8 mouse cellular contexts compared by ENCODE assay signal in the genomic region with DNA sequence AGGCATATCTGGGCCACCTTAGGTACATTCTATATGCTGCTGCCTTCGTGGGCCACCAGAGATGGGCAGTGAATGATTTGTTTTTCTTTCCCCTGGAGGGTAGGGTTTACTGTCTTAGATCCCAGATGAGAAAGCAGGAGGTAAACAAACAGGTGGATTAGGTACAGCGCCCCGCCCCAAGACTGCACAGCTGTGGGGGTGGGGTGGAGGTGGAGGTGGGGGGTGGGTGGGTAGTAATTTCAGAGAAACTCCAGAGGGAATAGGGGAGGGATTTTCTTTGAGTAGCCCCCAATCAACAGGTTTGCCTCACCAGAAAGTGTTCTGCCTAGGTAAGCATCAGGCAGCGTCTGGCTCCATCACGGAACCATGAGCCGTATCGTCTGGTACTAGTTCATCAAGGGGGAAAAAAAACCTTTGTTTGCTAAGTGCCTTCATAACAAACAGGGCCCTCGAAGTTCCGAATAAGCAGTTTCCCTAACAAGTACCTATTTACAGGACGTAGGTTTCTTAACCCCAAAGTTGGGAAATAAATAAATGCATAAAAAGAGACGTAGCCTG. TPM values are rescaled to one million over a fixed set of nuclear protein-coding genes. Genes with fewer than 3 reads are reported as not detected.
DNase-seq lines count a peak whose midpoint lies in the region; ATAC-seq lines count a peak whose summit lies in the region.

No protein-coding gene starts in this region.

- no peak for ATAC-seq in liver, embryonic 11.5 days (replicated peaks; ENCODE audit: low FRiP score)
- no peak for ATAC-seq in liver, embryonic 12.5 days
- peak; percentile 60; the same call in 1 of the 2 replicates for ATAC-seq in embryonic facial prominence, embryonic 14.5 days (ENCODE audit: low read depth)
- ATAC-seq in kidney, embryonic 15.5 days (replicated peaks; ENCODE audit: low FRiP score): peak; percentile 26
- peak; percentile 4; the same call in 1 of the 2 replicates for ATAC-seq in neural tube, embryonic 14.5 days (ENCODE audit: low read depth)
- ATAC-seq in monocyte, adult 5-6 weeks (replicated peaks; ENCODE audit: insufficient number of reproducible peaks, low FRiP score, low TSS enrichment, poor library complexity, severe bottlenecking): no peak

- no peak overlapping the region for H3K27ac ChIP-seq in liver, embryonic 11.5 days (ENCODE audit: low read depth, low read length)
- H3K27ac ChIP-seq in liver, embryonic 12.5 days: no peak overlapping the region
- H3K27ac ChIP-seq in embryonic facial prominence, embryonic 14.5 days (replicated peaks; ENCODE audit: low read depth, low read length): no peak overlapping the region
- peak overlapping the region; percentile 66; the same call in 1 of the 2 replicates for H3K27ac ChIP-seq in kidney, embryonic 15.5 days
- no peak overlapping the region for H3K27ac ChIP-seq in neural tube, embryonic 14.5 days (ENCODE audit: low read depth, low read length)

- intact Hi-C loops in left cerebral cortex, postnatal 36 days (cut with DNase I): no loop called here

- no peak overlapping the region for H3K4me3 ChIP-seq in liver, embryonic 11.5 days (ENCODE audit: low read depth, low read length)
- H3K4me3 ChIP-seq in liver, embryonic 12.5 days: no peak overlapping the region
- peak overlapping the region; percentile 76 for H3K4me3 ChIP-seq in embryonic facial prominence, embryonic 14.5 days (ENCODE audit: low read depth, low read length)
- H3K4me3 ChIP-seq in kidney, embryonic 15.5 days (replicated peaks): peak overlapping the region; percentile 60
- peak overlapping the region; percentile 80 for H3K4me3 ChIP-seq in neural tube, embryonic 14.5 days (ENCODE audit: low read depth, low read length)

- H3K27me3 ChIP-seq in liver, embryonic 11.5 days (replicated peaks; ENCODE audit: control insufficient read depth, insufficient read depth, low read length): peaks cover 32% of the 10 kb centered on the region
- H3K27me3 ChIP-seq in liver, embryonic 12.5 days (replicated peaks): peaks cover 45% of the 10 kb centered on the region
- H3K27me3 ChIP-seq in embryonic facial prominence, embryonic 14.5 days (replicated peaks; ENCODE audit: control insufficient read depth, insufficient read depth, low read length): peaks cover 17% of the 10 kb centered on the region
- peaks cover 22% of the 10 kb centered on the region for H3K27me3 ChIP-seq in kidney, embryonic 15.5 days
- H3K27me3 ChIP-seq in neural tube, embryonic 14.5 days (ENCODE audit: control insufficient read depth, insufficient read depth, low read length): no peaks in the 10 kb centered on the region

- H3K4me2 ChIP-seq in liver, embryonic 11.5 days: peak overlapping the region; percentile 91; the same call in 1 of the 2 replicates
- H3K4me2 ChIP-seq in liver, embryonic 12.5 days: no peak overlapping the region
- H3K4me2 ChIP-seq in embryonic facial prominence, embryonic 14.5 days (ENCODE audit: low read depth, low read length): peak overlapping the region; percentile 92
- H3K4me2 ChIP-seq in kidney, embryonic 15.5 days: peak overlapping the region; percentile 81
- peak overlapping the region; percentile 93 for H3K4me2 ChIP-seq in neural tube, embryonic 14.5 days (ENCODE audit: low read depth, low read length)

- H3K9ac ChIP-seq in liver, embryonic 11.5 days (ENCODE audit: low read depth, low read length): no peak overlapping the region
- no peak overlapping the region for H3K9ac ChIP-seq in liver, embryonic 12.5 days
- peak overlapping the region; percentile 75; the same call in 1 of the 2 replicates for H3K9ac ChIP-seq in embryonic facial prominence, embryonic 14.5 days (ENCODE audit: low read depth, low read length)
- H3K9ac ChIP-seq in kidney, embryonic 15.5 days: no peak overlapping the region
- peak overlapping the region; percentile 89; the same call in 1 of the 2 replicates for H3K9ac ChIP-seq in neural tube, embryonic 14.5 days (replicated peaks; ENCODE audit: low read depth, low read length)

- no peak for DNase-seq in liver, embryonic 11.5 days (ENCODE audit: low spot score)
- no peak for DNase-seq in embryonic facial prominence, embryonic 14.5 days (ENCODE audit: low spot score)
- no peak for DNase-seq in gastrocnemius, adult 8-10 months (ENCODE audit: low spot score in 2 of 2)
- no peak for DNase-seq in left cerebral cortex, postnatal 36 days (ENCODE audit: low spot score in 2 of 2)

- no peaks in the 10 kb centered on the region for H3K9me3 ChIP-seq in liver, embryonic 11.5 days (ENCODE audit: control insufficient read depth, low read length)
- H3K9me3 ChIP-seq in liver, embryonic 12.5 days (replicated peaks): no peaks in the 10 kb centered on the region
- H3K9me3 ChIP-seq in embryonic facial prominence, embryonic 14.5 days (ENCODE audit: control insufficient read depth, low read length): no peaks in the 10 kb centered on the region
- no peaks in the 10 kb centered on the region for H3K9me3 ChIP-seq in kidney, embryonic 15.5 days (replicated peaks)
- no peaks in the 10 kb centered on the region for H3K9me3 ChIP-seq in neural tube, embryonic 14.5 days (ENCODE audit: control insufficient read depth, low read length)

- no peaks in the 10 kb centered on the region for H3K4me1 ChIP-seq in liver, embryonic 11.5 days (replicated peaks; ENCODE audit: control insufficient read depth, insufficient read depth, low read length)
- H3K4me1 ChIP-seq in liver, embryonic 12.5 days: peaks cover 12% of the 10 kb centered on the region
- peaks cover 5% of the 10 kb centered on the region; the same call in 1 of the 2 replicates for H3K4me1 ChIP-seq in embryonic facial prominence, embryonic 14.5 days (ENCODE audit: control insufficient read depth, insufficient read depth, low read length)
- peaks cover 11% of the 10 kb centered on the region for H3K4me1 ChIP-seq in kidney, embryonic 15.5 days
- H3K4me1 ChIP-seq in neural tube, embryonic 14.5 days (ENCODE audit: control insufficient read depth, insufficient read depth, low read length): peaks cover 7% of the 10 kb centered on the region

- 23% methylated on average over 11 of the region's 11 CpGs for WGBS in liver, embryonic 11.5 days
- 28% methylated on average over 11 of the region's 11 CpGs for WGBS in liver, embryonic 12.5 days (ENCODE audit: insufficient replicate concordance)
- WGBS in embryonic facial prominence, embryonic 14.5 days: 15% methylated on average over 11 of the region's 11 CpGs
- 14% methylated on average over 11 of the region's 11 CpGs for WGBS in kidney, embryonic 15.5 days
- 19% methylated on average over 11 of the region's 11 CpGs for WGBS in neural tube, embryonic 14.5 days

- no peaks in the 10 kb centered on the region for H3K36me3 ChIP-seq in liver, embryonic 11.5 days (ENCODE audit: control insufficient read depth, insufficient read depth, low read length)
- no peaks in the 10 kb centered on the region for H3K36me3 ChIP-seq in liver, embryonic 12.5 days
- H3K36me3 ChIP-seq in embryonic facial prominence, embryonic 14.5 days (ENCODE audit: control insufficient read depth, insufficient read depth, low read length): no peaks in the 10 kb centered on the region
- H3K36me3 ChIP-seq in kidney, embryonic 15.5 days: no peaks in the 10 kb centered on the region
- H3K36me3 ChIP-seq in neural tube, embryonic 14.5 days (ENCODE audit: control insufficient read depth, insufficient read depth, low read length): no peaks in the 10 kb centered on the region

RNA-seq across cellular contexts. Expression of gene Retreg1, which starts 1.1 kb away (rescaled TPM):
- 1.2 and 1.3 TPM in 2 replicates for polyA plus RNA-seq in liver, embryonic 11.5 days (2014; fragmentation: Nextera tagmentation; extraction: Ambion mirVana)
- 1.0 and 1.1 TPM in 2 replicates for polyA plus RNA-seq in liver, embryonic 12.5 days (2016; fragmentation: Nextera tagmentation; extraction: Ambion mirVana)
- 9.8 and 16.5 TPM in 2 replicates for polyA plus RNA-seq in embryonic facial prominence, embryonic 14.5 days (2014; fragmentation: Nextera tagmentation; extraction: Ambion mirVana)
- 15.9 and 16.1 TPM in 2 replicates for polyA plus RNA-seq in kidney, embryonic 15.5 days (2015; fragmentation: Nextera tagmentation; extraction: Ambion mirVana)
- 16.7 and 17.8 TPM in 2 replicates for polyA plus RNA-seq in neural tube, embryonic 14.5 days (2014; fragmentation: Nextera tagmentation; extraction: Ambion mirVana)
- 100 to 1,000 TPM; 150 to 208 (median 158) TPM for total RNA-seq in gastrocnemius, adult 8-10 months (2022)
- 90.8 to 132 TPM (median 114 TPM) in 3 replicates for total RNA-seq in monocyte, adult 5-6 weeks (2017)
- total RNA-seq in left cerebral cortex, postnatal 36 days (2021): 10 to 100 TPM; 32.2 to 34.2 TPM

Comparison
In these comparisons a context has a peak if more than half of its experiments do, and no peak if none do; other contexts are left out.
1. ATAC-seq: peak in embryonic facial prominence, embryonic 14.5 days (single experiment), kidney, embryonic 15.5 days (single experiment) and neural tube, embryonic 14.5 days (single experiment); none in liver, embryonic 11.5 days (single experiment), liver, embryonic 12.5 days (single experiment) and monocyte, adult 5-6 weeks (single experiment).
2. H3K4me3 ChIP-seq: peak in embryonic facial prominence, embryonic 14.5 days (single experiment), kidney, embryonic 15.5 days (single experiment) and neural tube, embryonic 14.5 days (single experiment); none in liver, embryonic 11.5 days (single experiment) and liver, embryonic 12.5 days (single experiment).
3. H3K9ac ChIP-seq: peak in embryonic facial prominence, embryonic 14.5 days (single experiment) and neural tube, embryonic 14.5 days (single experiment); none in liver, embryonic 11.5 days (single experiment), liver, embryonic 12.5 days (single experiment) and kidney, embryonic 15.5 days (single experiment).